Mouse (Mus musculus) embryonic fibroblast, embryonic 13.5 days (primary cell): Measurements from ENCODE around the gene Madd.

Source experiments
- CTCF ChIP-seq: IDR thresholded peaks from 2 replicates; pipeline ENCODE4 v1.5.1; 2011; ENCODE audit warnings: mild to moderate bottlenecking, control low read depth, low read length, moderate library complexity, borderline replicate concordance; ENCODE audit not compliant: insufficient read depth
- POLR2A ChIP-seq: IDR thresholded peaks from 2 replicates; pipeline ENCODE4 v1.6.1; 2011; ENCODE audit warnings: low read depth, mild to moderate bottlenecking, control low read depth, low read length, moderate library complexity

- TF ChIP-seq CTCF (no peak), POLR2A (no peak)
These were observed 6.9 kb upstream of the Madd start for GRCm38 (mm10) chr2:91190501-91190900.
